Mouse (Mus musculus): ENCODE measurements at regions not wholly inside any gene's neighbourhood (a gene's known extent, or its start where the extent isn't known, plus 50 kb on each side); places are given as distances from the start of the nearest gene placed in this dataset.

GRCm38 (mm10) chr11:8377301-8377700 is 287.0 kb downstream of the Tns3 start:
- no peak for DNase-seq (ENCODE audit: low spot score in 2 of 2)

GRCm38 (mm10) chr11:8365545-8365944 is 298.8 kb downstream of the Tns3 start:
- DNase-seq (ENCODE audit: low spot score in 2 of 2), result no peak

DNA sequence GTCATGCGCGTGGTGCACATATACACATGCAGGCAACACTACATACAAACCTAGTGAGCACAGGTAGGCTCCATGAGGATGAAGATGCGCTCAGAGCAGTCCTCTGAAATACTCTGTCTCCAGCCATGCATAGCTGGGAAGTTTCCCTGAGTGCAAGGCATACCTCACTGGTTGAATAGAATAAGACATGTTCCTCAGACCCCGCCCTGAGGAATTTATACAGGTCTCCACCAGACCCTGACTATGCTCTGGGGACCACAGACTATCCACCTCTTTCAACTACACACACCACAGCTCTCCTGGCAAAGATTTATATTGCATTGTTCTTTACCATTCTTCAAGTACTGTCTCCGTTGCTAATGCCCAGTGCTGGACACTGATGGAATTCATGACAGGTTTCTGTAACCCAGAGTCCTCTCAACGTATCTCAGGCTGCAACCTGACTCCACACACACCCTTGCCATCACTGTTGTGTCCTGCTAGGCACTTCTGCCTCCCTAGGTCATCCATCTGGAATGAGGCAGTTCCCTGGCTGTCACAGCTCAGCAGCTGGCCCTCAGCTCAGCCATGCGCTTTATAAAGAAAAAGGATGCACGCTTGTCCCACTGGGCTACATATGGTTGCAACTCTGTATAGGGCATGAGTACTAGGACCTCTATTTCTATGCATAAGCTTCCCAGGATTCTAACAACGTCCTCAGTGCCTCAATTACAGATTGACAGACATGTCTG is 299.5 kb downstream of the Tns3 start:
- DNase-seq (ENCODE audit: low spot score in 2 of 2), result no peak

GRCm38 (mm10) chr11:8344938-8345337 is 319.4 kb downstream of the Tns3 start:
- DNase-seq (ENCODE audit: low spot score in 2 of 2), result no peak

DNA sequence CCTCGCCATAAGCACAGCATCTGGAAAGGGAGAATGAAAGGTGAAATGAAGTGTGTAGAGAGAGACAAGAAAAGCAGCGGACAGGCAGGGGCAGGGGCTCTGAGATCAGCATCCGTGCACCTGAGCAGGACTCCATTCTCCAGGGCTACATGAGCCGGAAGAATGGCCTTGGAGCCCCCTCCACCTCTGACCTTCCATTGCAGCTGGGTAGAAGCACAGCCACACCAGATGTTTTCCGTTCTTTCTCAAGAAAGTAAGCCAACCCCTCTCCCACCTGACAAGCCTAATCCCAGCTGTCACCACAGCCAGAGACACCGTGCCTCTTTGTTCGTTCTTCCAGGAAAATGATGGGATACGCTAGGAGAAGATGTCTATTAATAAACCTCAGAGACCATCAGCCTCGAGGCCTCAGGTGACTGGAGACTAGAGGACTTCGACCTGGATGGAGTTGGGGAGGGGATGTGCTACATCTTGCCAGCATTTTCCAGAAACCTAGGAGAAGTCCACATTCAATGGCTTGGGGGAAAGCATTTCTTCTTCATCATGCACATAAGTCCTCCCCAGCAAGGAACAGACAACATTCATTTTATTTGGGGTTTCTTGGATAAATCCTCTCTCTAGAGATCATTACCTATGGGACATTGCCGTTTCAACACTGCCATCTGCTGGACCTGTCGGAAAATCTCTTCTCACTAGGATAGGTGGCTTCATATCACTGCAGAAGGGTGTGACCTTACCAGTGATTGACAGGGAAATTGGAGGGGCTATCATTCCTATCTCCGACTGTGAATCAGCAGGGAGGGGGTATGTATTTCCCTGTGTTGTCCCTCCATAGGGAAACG is 361.8 kb downstream of the Tns3 start:
- no peak for DNase-seq (ENCODE audit: low spot score in 2 of 2)

DNA sequence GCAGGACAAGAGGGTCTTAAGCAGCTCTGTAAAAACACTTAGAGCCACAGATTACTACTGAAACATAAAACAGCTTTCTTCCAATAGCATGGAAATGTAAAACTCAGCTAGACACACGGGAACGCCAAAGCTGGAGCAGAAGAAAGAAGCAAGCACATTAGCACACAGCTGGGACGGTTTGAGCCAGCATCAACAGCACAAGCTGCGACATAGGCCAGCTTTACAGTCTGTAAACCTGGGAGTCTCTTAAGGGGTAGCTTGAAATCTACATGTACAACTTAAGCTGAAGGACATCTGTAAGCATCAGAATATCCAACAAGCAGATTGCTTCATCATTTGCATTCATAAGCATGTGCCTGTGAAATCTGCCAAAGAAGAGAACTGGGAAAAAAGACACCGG is 366.9 kb downstream of the Tns3 start:
- DNase-seq (ENCODE audit: low spot score in 2 of 2), result no peak

GRCm38 (mm10) chr11:8293322-8294014 is 370.9 kb downstream of the Tns3 start:
- no peak for DNase-seq (ENCODE audit: low spot score in 2 of 2)

DNA sequence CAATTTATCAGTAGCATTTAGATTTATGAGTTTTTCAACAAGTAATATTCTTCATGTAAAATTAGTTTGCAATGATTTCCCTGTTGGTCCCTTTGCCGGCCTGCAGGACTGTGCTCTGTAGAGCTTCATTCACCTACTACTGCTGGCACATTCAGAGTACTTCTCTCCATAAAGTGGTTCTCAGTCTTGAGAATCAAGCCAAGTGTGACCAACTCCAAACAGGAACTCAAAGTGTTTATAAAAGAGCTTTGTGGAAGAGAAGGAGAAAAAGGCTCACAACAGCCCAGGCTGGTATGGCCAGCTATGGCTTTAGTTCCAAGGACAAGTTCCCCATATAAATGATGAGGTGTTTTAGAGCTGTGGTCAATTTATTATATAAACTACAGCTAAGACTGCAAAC is 379.1 kb downstream of the Tns3 start:
- DNase-seq (ENCODE audit: low spot score in 2 of 2), result no peak

DNA sequence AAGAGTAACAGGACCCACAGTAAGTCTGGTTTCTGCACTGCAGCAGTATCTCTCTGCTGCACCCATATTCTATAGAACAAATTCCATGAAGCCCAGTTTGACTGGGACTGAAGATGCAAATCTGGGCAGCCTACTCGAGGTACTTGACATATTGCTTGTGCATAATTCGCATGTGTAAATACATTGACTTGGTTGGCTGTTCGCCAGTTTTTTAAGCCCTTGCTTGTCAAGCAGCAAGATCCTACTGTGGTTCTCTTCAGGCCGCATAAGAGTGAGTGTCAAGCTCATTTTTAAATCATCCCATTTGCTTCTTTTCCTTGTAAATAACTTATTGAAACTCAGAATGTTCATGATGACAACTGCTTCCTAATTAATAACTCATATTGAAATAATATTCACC is 389.1 kb downstream of the Tns3 start:
- DNase-seq (ENCODE audit: low spot score in 2 of 2), result no peak

- DNase-seq (ENCODE audit: low spot score in 2 of 2), result no peak
These were observed 395.2 kb downstream of the Tns3 start for GRCm38 (mm10) chr11:8269171-8269570.

DNA sequence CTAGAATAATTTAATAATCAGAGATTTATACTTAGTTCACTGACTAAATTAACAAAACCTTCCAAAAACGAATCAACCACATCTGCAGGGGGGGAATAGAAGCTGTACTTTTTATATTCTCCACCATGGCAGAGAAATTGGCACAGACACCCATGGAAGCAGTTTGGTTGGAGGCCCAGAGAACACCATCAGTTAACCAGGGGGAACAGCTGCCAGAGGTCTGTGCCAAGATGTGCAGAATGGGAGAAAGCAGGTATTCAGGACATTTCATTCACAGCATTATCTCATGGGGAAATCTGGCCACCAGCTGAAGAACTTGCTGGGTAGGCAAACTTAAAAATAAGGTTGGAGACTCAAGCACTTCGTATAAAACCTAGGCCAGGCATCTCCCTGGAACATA is 410.3 kb downstream of the Tns3 start:
- no peak for DNase-seq (ENCODE audit: low spot score in 2 of 2)

GRCm38 (mm10) chr11:8251360-8251759 is 413.0 kb downstream of the Tns3 start:
- DNase-seq (ENCODE audit: low spot score in 2 of 2), result no peak

- no peak for DNase-seq (ENCODE audit: low spot score in 2 of 2)
These were observed 414.9 kb downstream of the Tns3 start for GRCm38 (mm10) chr11:8249468-8249867.

- DNase-seq (ENCODE audit: low spot score in 2 of 2), result no peak
These were observed 416.8 kb downstream of the Tns3 start for GRCm38 (mm10) chr11:8247535-8247934.

- no peak for DNase-seq (ENCODE audit: low spot score in 2 of 2)
These were observed 417.3 kb downstream of the Tns3 start for GRCm38 (mm10) chr11:8247024-8247423.

GRCm38 (mm10) chr11:8245408-8246003 is 418.8 kb downstream of the Tns3 start:
- DNase-seq (ENCODE audit: low spot score in 2 of 2), result no peak

DNA sequence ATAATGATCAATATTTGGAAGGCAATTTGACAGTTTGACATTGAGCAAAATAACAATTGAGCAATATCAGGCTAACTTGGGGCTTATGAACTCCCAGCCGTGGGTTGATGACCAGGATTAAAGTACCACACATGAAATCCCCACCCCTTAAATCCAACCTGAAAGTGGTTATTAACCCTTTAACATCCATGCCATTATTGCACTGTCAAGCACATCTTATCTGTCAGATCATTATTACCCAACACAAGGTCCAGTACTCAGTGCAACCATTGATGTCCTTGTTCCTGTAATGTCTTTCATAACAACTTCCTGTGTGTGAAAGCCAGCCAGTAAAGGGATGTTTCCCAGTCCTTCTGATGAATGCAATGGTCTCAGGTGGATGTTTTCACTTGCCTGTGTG is 425.8 kb downstream of the Tns3 start:
- DNase-seq (ENCODE audit: low spot score in 2 of 2), result no peak

DNA sequence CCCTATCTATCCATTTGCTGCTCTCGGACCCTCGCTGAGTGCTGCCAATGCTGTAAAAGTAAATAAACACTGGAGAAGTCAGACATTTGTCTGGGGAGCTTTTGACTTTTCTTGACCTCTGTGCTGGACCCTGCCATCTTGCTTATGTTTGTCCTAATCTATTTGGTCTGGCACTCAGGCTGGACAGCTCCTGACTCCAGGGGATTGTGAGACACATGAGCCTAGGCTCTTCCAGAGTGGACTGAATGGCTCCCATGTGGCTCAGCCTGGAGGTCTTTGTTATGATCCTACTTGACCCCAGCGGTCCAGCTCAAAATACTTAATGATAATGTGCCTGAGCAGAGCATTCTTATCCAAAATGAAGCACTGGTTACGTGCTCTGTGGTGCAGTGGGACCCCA is 426.8 kb downstream of the Tns3 start:
- no peak for DNase-seq (ENCODE audit: low spot score in 2 of 2)

GRCm38 (mm10) chr11:8236056-8236455 is 428.3 kb downstream of the Tns3 start:
- DNase-seq (ENCODE audit: low spot score in 2 of 2), result no peak

DNA sequence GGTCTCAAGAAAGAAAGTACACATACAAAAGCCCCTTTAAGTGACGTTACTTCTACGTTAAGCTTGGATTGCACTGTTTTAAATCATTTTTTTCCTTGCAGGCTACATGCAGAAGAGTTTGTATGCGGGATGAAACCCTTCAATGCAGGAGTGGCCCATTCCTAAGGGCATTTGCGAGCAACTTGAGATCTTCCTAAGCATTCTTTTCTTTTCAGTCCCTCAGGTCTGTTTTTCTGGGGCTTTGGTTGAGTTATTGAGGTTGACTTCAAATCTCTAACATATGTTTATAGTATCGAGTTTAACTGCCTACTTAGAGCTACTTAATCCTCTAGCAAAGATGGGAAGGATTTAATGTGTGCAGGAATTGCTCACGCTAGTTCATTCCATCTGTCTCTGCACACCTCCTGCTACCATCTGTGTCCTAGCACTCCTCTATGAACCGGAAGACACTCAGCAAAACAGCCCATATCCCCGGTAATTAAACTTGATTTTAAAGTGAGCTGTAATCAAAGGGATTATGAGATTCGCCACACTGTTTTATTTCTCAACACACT is 431.6 kb downstream of the Tns3 start:
- DNase-seq (ENCODE audit: low spot score in 2 of 2), result no peak

DNA sequence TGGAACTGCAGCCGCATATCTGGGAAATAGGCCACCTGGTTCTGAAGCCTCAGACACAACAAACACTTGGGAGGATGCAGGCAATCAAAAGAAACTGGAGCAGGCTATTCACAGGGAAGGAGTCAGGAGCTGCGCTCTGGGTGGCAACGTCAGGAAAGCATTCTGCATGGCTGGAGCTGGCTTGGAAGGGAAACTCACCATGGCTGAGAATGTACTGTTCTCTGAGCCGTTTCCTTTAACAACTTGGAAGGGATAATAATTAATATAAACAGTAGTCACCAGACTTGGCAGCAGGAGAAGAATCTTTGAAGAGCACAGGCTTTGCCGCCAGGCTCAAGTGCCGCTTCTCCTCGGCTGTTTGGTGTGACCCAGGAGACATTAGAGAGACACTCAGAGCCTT is 434.5 kb downstream of the Tns3 start:
- DNase-seq (ENCODE audit: low spot score in 2 of 2), result no peak
